Mouse (Mus musculus) hindbrain, embryonic 14.5 days (tissue): ENCODE measurements around the gene C8a. TPM values are rescaled to one million over a fixed set of nuclear protein-coding genes. Genes with fewer than 3 reads are reported as not detected.

Experiments used
- ATAC-seq: fragments of 200-750 bp; cut with Nextera tagmentation; 2 replicates; pipeline ENCODE4 v1.8.0; 2017; ENCODE audit warnings: moderate number of reproducible peaks, mild to moderate bottlenecking, moderate TSS enrichment, moderate library complexity; ENCODE audit not compliant: low FRiP score
- DNase-seq: peaks from one replicate; pipeline ENCODE4 v3.0.0-alpha.2; 2015; ENCODE audit warnings: low spot score
- H3K27ac ChIP-seq: fragments of 300-500 bp; sonication (generic); 2 replicates; pipeline ENCODE4 v1.5.1; 2014; ENCODE audit warnings: mild to moderate bottlenecking, moderate library complexity
- H3K27me3 ChIP-seq: fragments of 300-500 bp; sonication (generic); 2 replicates; pipeline ENCODE4 v1.6.1; 2014; ENCODE audit warnings: mild to moderate bottlenecking, low read length, mixed read lengths; ENCODE audit not compliant: control insufficient read depth, insufficient read depth
- H3K36me3 ChIP-seq: fragments of 300-500 bp; sonication (generic); replicated peaks from 2 replicates; pipeline ENCODE4 v1.6.1; 2014; ENCODE audit not compliant: control insufficient read depth, insufficient read depth
- H3K4me1 ChIP-seq: fragments of 300-500 bp; sonication (generic); replicated peaks from 2 replicates; pipeline ENCODE4 v1.6.1; 2014; ENCODE audit warnings: antibody characterized with exemption, low read length, mixed read lengths; ENCODE audit not compliant: control insufficient read depth, insufficient read depth
- H3K4me2 ChIP-seq: fragments of 300-500 bp; sonication (generic); replicated peaks from 2 replicates; pipeline ENCODE4 v1.6.1; 2014; ENCODE audit warnings: mild to moderate bottlenecking, moderate library complexity
- H3K4me3 ChIP-seq: fragments of 300-500 bp; sonication (generic); replicated peaks from 2 replicates; pipeline ENCODE4 v1.5.1; 2014; ENCODE audit warnings: mild to moderate bottlenecking, low read length
- H3K9ac ChIP-seq: fragments of 300-500 bp; sonication (generic); 2 replicates; pipeline ENCODE4 v1.6.1; 2014
- H3K9me3 ChIP-seq: fragments of 300-500 bp; sonication (generic); 2 replicates; pipeline ENCODE4 v1.6.1; 2016; ENCODE audit warnings: low read length; ENCODE audit not compliant: control insufficient read depth
- WGBS: fragments of 180-500 bp; shearing (Covaris S2); extraction: QIAGEN DNeasy Blood & Tissue Kit; methylation state at CpG from one replicate; pipeline ENCODE4 v1.1.7; 2014; 5-methylcytosine and 5-hydroxymethylcytosine counted together
- polyA plus RNA-seq: library from polyadenylated mRNA; unstranded; fragments of >200 nt; fragmentation: Nextera tagmentation; extraction: Ambion mirVana; gene quantifications from 2 replicates; pipeline ENCODE4 v1.2.1, GENCODE M21; 2014

Gene C8a
- polyA plus RNA-seq, 1 experiment from 2014 or later, result not detected

DNA sequence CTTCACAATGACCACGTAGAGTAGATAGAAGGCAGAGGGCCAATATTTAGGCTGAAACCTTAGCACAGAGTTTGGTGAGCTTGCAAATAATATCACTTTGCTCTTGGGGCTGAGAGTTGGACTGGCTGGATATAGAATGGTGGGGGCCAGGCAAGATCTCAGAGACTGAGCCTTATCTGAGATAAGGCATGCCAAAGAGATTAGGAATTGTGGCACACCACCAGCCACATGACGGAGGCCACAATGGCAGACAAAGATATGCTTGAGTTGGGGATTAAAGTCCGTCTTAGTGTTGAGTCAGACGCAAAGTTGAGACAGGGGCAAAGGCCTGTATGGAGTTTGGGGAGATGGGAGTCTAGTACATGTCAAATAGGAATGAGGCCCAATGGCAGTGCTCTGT is 84.1 kb downstream of the C8a start:
- no peak for DNase-seq
- no peaks in the 10 kb centered on the region for H3K9me3 ChIP-seq
- H3K4me3 ChIP-seq, result no peak overlapping the region
- ATAC-seq, result no peak
- no peaks in the 10 kb centered on the region for H3K4me1 ChIP-seq
- WGBS, result 94% methylated on average over 4 of the region's 4 CpGs
- no peaks in the 10 kb centered on the region for H3K27me3 ChIP-seq
- no peak overlapping the region for H3K27ac ChIP-seq
- H3K9ac ChIP-seq, result no peak overlapping the region
- H3K36me3 ChIP-seq, result no peaks in the 10 kb centered on the region
- no peak overlapping the region for H3K4me2 ChIP-seq

DNA sequence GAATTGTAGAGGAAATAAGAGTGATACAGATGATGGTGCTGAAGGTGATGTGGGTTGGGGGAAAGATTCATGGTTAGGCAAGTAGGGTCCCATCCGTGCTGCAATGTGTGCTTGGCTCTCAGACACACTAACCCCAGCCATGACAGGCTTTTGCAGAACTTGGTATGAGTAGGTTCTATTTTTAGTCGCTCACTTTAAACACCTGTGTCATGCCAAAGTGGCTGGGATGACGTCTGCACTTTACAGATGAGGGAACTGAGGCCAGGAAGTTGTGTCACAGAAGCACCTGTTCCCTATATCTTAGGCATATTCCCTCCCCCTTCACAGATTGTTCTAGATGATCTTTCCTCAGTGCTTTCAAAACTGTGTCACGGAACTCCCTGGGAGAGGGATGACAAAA is 93.9 kb downstream of the C8a start:
- no peaks in the 10 kb centered on the region for H3K4me1 ChIP-seq
- H3K9ac ChIP-seq, result no peak overlapping the region
- no peaks in the 10 kb centered on the region for H3K36me3 ChIP-seq
- no peak overlapping the region for H3K27ac ChIP-seq
- ATAC-seq, result no peak
- no peaks in the 10 kb centered on the region for H3K9me3 ChIP-seq
- H3K4me2 ChIP-seq, result no peak overlapping the region
- no peak overlapping the region for H3K4me3 ChIP-seq
- no peak for DNase-seq
- no peaks in the 10 kb centered on the region for H3K27me3 ChIP-seq
- WGBS, result 89% methylated on average over 4 of the region's 4 CpGs

DNA sequence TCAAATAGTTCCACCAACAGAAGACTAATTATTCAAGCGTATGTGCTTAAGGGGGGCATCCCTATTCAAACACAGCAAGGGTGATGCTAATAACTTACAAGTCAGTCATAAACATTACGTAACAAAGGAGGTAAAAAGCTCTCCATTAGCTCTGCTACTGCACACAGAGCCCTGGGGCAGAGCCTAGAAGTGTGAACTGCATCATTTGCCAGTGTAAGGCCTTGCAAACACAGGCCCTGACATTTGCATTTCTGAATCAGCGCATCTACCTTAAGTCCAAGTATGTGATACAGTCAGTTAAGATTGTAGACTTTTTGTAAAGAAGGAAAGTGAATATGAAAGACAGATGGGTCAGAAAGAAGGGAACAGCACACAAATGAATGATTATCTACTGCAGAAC is 94.8 kb downstream of the C8a start:
- no peaks in the 10 kb centered on the region for H3K27me3 ChIP-seq
- no peak overlapping the region for H3K4me2 ChIP-seq
- no peaks in the 10 kb centered on the region for H3K9me3 ChIP-seq
- H3K4me1 ChIP-seq, result no peaks in the 10 kb centered on the region
- H3K36me3 ChIP-seq, result no peaks in the 10 kb centered on the region
- DNase-seq, result no peak
- no peak overlapping the region for H3K4me3 ChIP-seq
- no peak overlapping the region for H3K27ac ChIP-seq
- ATAC-seq, result no peak
- H3K9ac ChIP-seq, result no peak overlapping the region
- WGBS, result 89% methylated on average over 3 of the region's 3 CpGs

DNA sequence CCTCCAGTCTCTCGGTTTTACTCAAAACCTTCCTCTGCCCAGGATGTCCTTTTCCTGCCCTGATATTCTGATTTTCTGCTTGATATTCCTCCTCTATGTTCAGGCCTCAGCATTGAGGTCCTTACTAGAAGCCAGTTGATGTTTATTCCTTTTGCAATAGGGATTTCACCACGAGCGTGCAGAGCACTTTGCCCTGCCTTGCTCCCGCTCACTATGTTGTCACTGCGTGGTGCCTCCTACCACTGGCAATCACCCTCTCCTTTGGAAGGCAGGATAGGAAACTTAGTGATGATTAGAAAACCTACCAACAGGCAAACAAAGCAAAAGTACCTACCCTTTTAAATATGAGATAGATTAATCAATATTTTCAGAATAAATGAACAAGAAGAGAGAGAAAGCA is 96.7 kb downstream of the C8a start:
- H3K4me1 ChIP-seq, result no peaks in the 10 kb centered on the region
- H3K27me3 ChIP-seq, result no peaks in the 10 kb centered on the region
- no peak overlapping the region for H3K4me3 ChIP-seq
- ATAC-seq (no peak), DNase-seq (no peak)
- H3K4me2 ChIP-seq, result no peak overlapping the region
- no peak overlapping the region for H3K9ac ChIP-seq
- H3K36me3 ChIP-seq, result no peaks in the 10 kb centered on the region
- no peak overlapping the region for H3K27ac ChIP-seq
- H3K9me3 ChIP-seq, result no peaks in the 10 kb centered on the region
- 84% methylated on average over 5 of the region's 5 CpGs for WGBS

DNA sequence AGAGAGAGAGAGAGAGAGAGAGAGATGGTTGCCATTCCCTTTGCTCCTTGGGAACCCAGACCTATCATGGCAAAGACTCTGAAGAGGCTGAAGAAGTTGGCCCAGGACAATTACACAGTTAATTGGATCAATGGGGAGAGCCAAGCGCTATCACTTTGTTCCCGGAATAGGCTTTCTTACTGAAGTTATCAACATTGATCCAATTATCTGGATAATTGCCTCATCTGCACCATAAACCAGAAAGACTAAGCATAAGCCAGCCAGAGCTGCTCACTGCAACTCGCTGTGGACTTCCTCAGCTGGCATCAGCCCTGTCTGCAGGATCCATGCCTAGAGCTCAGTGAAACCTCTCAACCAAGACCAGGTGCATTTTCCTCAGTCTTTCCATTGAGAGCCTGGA is 100.6 kb downstream of the C8a start:
- Histone ChIP-seq H3K9me3 (no peaks in the 10 kb centered on the region), H3K4me3 (no peak overlapping the region), H3K4me1 (no peaks in the 10 kb centered on the region), H3K9ac (no peak overlapping the region), H3K27ac (no peak overlapping the region), H3K4me2 (no peak overlapping the region), H3K27me3 (no peaks in the 10 kb centered on the region), H3K36me3 (no peaks in the 10 kb centered on the region)
- WGBS, result 54% methylated on average over 3 of the region's 3 CpGs
- no peak for DNase-seq
- ATAC-seq, result no peak

DNA sequence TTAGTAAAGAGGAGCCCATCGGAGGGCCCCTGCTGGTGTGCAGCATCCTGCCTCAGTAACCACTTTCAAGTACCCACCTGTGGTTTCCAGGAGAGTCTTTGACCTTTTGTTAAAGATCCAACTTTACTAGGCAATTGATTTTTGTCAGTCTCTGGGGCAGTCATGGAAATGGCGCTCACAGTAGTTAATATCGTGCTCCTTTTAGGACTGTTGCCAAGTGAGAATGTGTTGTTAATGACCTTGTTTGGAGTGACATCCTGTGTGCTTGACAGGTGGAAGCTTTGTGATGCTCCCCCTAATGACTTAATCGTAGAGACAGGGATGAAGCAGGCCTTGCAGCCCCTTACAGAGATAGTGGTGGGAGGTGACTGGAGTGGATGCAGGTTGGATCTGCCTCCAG is 105.9 kb downstream of the C8a start:
- Histone ChIP-seq H3K4me2 (no peak overlapping the region), H3K9ac (no peak overlapping the region), H3K27me3 (no peaks in the 10 kb centered on the region; the same call in 1 of the 2 replicates), H3K4me1 (peaks cover 7% of the 10 kb centered on the region; the same call in 1 of the 2 replicates), H3K36me3 (no peaks in the 10 kb centered on the region), H3K27ac (no peak overlapping the region), H3K9me3 (no peaks in the 10 kb centered on the region), H3K4me3 (no peak overlapping the region)
- WGBS, result 56% methylated on average over 4 of the region's 4 CpGs
- ATAC-seq, result no peak
- no peak for DNase-seq

DNA sequence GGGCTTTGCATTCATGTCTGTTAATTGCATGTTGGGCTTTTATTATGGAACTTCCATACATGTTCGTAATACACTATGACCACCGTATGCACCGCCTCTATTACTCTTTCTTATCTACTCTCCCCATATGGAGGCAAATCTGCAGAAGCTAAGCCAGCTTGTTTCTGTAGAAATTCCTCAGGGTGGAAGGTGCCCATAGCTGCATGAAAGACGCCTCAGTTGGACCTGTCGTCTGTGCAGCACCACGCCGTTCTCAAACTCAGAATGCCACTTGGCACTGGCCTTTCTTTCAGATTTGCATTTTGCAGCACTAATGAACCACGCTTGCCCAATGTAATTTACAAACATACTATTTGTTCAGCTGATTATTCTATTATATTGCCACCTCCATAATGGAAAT is 106.6 kb downstream of the C8a start:
- no peak for DNase-seq
- Histone ChIP-seq H3K9me3 (no peaks in the 10 kb centered on the region), H3K27me3 (no peaks in the 10 kb centered on the region; the same call in 1 of the 2 replicates), H3K4me2 (no peak overlapping the region), H3K4me1 (peaks cover 7% of the 10 kb centered on the region; the same call in 1 of the 2 replicates), H3K27ac (no peak overlapping the region), H3K4me3 (no peak overlapping the region), H3K9ac (no peak overlapping the region), H3K36me3 (no peaks in the 10 kb centered on the region)
- no peak for ATAC-seq
- WGBS, result 72% methylated on average over 8 of the region's 8 CpGs

DNA sequence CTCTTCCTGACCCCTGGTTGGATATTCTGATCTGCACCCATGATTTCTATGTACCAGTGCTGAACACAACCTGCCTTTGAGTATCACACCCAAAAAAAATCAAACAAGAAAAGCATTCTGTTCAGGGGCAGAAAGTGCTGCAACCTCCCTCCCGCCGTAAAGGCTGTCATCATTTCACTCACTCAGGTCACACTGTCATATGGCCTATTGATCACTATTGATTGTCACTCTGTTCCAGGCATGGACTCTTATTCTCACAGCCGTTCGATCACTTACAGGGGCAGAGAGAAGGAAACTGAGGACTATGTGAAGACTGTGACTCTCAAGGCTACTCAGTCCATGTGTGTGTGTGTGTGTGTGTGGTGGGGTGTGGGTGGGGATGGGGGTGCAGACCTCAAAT is 108.0 kb downstream of the C8a start:
- H3K4me3 ChIP-seq, result no peak overlapping the region
- 79% methylated on average over 4 of the region's 4 CpGs for WGBS
- ATAC-seq (no peak), DNase-seq (no peak)
- no peaks in the 10 kb centered on the region for H3K9me3 ChIP-seq
- no peak overlapping the region for H3K9ac ChIP-seq
- no peak overlapping the region for H3K27ac ChIP-seq
- H3K36me3 ChIP-seq, result no peaks in the 10 kb centered on the region
- peaks cover 7% of the 10 kb centered on the region; the same call in 1 of the 2 replicates for H3K4me1 ChIP-seq
- no peak overlapping the region for H3K4me2 ChIP-seq
- H3K27me3 ChIP-seq, result no peaks in the 10 kb centered on the region; the same call in 1 of the 2 replicates

DNA sequence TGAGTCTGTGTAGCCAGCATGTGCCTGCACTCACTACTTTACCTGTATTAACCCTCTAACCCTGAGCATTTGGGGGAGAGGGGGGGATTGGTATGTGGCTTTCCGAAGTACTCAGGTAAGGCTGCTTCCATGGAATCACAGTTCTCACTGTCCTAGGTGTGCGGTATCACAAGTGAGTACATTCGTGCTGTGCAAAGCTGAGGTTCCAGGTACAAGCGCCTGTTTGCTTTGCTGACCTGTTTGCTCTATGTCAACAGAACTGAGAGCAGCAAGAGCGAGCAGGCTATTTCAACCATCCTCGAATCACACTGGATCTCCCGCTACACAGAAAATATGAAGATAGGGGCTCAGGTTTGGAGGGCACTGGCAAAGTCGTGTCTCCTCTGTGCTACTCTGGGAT is 110.1 kb downstream of the C8a start, which contains the start of gene C8b:
Gene C8b, plus strand, starts transcription at position 253 of the 400 bp plus-strand sequence.
- Histone ChIP-seq H3K9me3 (no peaks in the 10 kb centered on the region), H3K4me1 (peaks cover 14% of the 10 kb centered on the region; the same call in 1 of the 2 replicates), H3K4me2 (no peak within 1 kb of the TSS), H3K36me3 (no peaks in the 10 kb centered on the region), H3K9ac (no peak within 1 kb of the TSS), H3K27me3 (no peaks in the 10 kb centered on the region; the same call in 1 of the 2 replicates), H3K4me3 (no peak within 1 kb of the TSS), H3K27ac (no peak within 1 kb of the TSS)
- 92% methylated on average over 8 of the region's 8 CpGs for WGBS
- DNase-seq (no peak), ATAC-seq (no peak)
